Comparison of ENCODE assay signal across 12 mouse cellular contexts in the genomic region with DNA sequence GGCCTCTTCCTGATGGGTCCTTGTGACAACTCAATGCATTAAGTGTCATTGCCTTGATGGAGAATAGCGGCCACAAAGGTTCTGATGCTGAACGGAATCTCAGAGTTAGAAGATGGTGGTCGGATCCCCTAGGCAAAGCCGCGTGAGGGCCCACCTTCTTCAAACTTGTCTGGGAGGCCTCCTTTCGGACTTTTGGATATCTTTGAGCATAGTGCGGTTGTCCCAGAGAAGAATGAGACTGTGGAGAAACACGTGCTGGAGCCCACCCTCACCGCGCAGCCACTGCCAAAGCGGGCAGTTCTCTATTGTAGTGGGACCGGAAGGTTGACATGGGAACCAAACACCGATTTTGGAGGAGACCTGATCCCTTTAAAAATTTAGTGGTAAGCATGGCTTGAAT.
"Had no signal": no experiment of that assay in that cellular context is flagged by ENCODE, and none has a peak within 500 bp of the region (broad histone marks: within the 10 kb centered on the region; RNA-seq: fewer than 3 reads in every experiment).

No protein-coding gene starts in this region.

- H3K9ac ChIP-seq: limb, embryonic 12.5 days; liver, embryonic 15.5 days; midbrain, embryonic 13.5 days had no signal

- H3K9me3 ChIP-seq: limb, embryonic 12.5 days; liver, embryonic 15.5 days; midbrain, embryonic 13.5 days had no signal

- ATAC-seq: intestine, postnatal 0 days; lung, postnatal 0 days; midbrain, embryonic 13.5 days had no signal

- H3K27me3 ChIP-seq: limb, embryonic 12.5 days; midbrain, embryonic 13.5 days had no signal

- H3K4me2 ChIP-seq: limb, embryonic 12.5 days; liver, embryonic 15.5 days; midbrain, embryonic 13.5 days had no signal

- DNase-seq: kidney, adult 8-10 months; kidney, postnatal 25 days; lung, adult 2 months; lung, postnatal 36 days; right cerebral cortex, postnatal 4 days; spleen, adult 18-20 months; thymus, postnatal 36 days had no signal

- H3K4me3 ChIP-seq: limb, embryonic 12.5 days; liver, embryonic 15.5 days; midbrain, embryonic 13.5 days had no signal

- H3K36me3 ChIP-seq: limb, embryonic 12.5 days; liver, embryonic 15.5 days; midbrain, embryonic 13.5 days had no signal

- H3K27ac ChIP-seq: limb, embryonic 12.5 days; liver, embryonic 15.5 days; midbrain, embryonic 13.5 days had no signal

- H3K4me1 ChIP-seq: limb, embryonic 12.5 days had no signal
